Mouse (Mus musculus) subcutaneous adipose tissue, adult 2 months (tissue): ENCODE data around the gene C1qtnf12. TPM values are rescaled to one million over a fixed set of nuclear protein-coding genes. Genes with fewer than 3 reads are reported as not detected.

ENCODE experiments used
- polyA plus RNA-seq: library from polyadenylated mRNA; depleted of rRNA; stranded (reverse); fragments of >200 nt; gene quantifications from 2 replicates; pipeline ENCODE4 v1.2.3, GENCODE M21; 2012; ENCODE audit warnings: low replicate concordance; rRNA removed

C1qtnf12 gene
- polyA plus RNA-seq, result 71.3 and 112 TPM in 2 replicates

DNA sequence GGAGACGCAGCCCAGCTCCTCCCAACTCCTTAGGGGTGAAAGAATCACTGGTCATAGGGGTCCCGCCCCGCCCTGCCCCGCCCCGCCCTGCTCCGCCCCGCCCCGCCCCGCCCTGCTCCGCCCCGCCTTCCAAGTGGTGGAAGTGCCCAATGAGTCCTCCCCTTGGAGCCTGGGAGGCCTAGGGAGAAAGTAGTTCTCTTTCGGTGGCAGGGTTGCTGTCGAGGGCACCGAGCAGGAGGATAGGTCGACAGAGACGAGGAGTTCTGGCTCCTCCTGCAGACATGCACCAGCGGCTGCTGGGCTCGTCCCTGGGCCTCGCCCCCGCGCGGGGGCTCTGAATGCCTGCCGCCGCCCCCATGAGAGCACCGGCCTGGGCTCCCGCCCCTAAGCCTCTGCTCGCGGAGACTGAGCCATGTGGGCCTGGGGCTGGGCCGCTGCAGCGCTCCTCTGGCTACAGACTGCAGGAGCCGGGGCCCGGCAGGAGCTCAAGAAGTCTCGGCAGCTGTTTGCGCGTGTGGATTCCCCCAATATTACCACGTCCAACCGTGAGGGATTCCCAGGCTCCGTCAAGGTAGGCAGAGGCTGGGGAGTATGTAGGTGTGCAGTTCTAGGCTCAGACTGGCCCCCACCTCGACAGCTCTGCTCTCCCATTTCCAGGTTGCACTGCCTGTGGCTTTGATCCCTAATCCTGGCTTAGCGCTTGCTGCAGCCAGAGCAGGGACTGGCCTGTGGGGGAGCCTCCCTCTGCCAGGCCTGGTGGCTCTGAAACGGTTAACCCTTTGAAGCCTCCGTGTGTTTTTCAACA, at the start of gene C1qtnf12:
Gene C1qtnf12 (plus strand): TSS at position 152 of the 805 bp plus-strand sequence.

DNA sequence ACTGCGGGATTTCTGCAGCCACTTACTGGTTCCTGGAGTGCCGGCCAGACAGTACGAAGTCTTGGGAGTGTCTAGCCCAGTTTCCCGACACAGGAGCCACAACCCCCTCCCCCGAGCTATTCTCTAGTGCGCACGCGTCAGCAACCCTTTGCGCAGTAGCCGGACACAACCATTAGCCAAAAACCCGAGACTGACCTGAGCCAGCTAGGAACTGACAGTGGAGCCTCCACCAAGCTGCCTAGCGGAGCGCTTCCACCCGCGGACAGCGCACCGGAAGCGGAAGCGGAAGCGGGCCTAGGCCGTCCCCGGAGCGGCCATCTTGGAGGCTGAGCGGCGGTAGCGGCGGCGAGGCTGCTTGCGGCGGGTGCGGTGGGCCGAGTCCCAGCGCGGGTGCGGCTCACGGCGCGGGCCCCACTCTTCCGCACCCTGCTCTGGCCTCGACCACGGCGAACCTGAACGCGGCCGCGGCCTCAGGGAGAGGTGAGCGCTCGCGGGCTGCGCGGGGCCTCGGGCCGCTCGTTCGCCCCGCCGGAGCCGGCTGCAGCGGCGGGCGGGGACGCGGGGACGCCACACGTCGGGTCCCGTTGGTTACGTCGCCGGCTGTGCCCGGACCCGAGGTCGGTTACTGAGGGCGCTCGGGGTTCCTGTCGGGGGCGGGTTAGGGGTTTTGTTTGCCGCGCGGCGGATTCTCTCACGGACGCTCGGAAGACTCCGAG, 18.4 kb upstream of the C1qtnf12 start, which contains the start of gene Ube2j2:
Gene Ube2j2 (plus strand): TSS at position 298 of the 716 bp plus-strand sequence.

DNA sequence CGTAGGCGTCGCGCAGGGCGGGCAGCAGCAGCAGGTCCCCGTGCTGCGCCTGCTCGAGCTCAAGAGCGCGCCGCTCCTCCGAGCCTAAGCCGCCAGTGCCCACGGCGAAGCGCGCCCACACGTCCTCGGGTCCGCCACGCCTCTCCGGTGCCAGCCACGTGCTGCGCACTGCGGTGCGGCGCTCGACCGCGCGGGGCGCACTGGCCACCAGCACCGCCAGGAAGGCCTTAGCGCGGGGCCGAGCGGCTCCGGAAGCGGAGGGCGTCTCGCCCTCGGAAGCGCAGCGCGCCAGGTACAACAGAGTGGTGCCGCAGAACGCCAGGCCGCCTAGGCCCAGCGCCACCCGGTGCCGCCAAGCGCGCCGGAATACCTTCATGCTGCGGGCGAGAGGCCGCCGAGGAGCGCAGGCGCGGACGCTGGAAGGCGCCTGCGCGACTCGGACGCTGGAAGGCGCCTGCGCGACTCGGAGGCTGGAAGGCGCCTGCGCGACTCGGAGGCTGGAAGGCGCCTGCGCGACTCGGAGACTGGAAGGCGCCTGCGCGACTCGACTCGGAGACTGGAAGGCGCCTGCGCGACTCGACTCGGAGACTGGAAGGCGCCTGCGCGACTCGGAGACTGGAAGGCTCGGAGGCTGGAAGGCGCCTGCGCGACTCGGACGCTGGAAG, 30.3 kb downstream of the C1qtnf12 start, which contains the start of the genes B3galt6 and Sdf4:
Gene B3galt6 (minus strand): TSS at position 409 of the 665 bp plus-strand sequence.
Gene Sdf4 (plus strand): TSS at position 632 of the 665 bp plus-strand sequence.

DNA sequence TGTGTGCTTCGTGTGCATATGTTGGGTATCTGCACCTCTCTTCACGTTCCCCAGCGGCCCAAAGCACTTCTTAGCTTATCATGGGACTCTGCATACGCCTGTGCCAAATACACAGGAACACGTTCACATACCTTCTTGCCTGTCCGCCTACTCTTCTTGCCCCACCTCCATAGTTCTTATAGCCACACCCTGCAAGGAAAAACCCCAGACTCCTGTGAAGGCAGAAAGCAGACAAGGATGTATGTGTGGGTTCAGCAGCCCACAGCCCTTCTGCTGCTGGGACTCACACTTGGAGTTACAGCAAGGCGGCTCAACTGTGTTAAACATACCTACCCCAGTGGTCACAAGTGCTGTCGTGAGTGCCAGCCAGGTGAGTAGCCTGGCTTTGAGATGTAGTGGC, 51.5 kb downstream of the C1qtnf12 start, which contains the start of gene Tnfrsf4:
Gene Tnfrsf4 (plus strand): TSS at position 207 of the 400 bp plus-strand sequence.

Other genes starting within 250 kb of the C1qtnf12 start
- 1.1 and 2.9 TPM in 2 replicates for gene Tmem240, start 227.5 kb upstream of the C1qtnf12 start, polyA plus RNA-seq
- gene Atad3a, start 201.2 kb upstream of the C1qtnf12 start, polyA plus RNA-seq, result 103 and 149 TPM in 2 replicates
- gene Vwa1, start 187.6 kb upstream of the C1qtnf12 start, polyA plus RNA-seq, result 21.0 and 37.2 TPM in 2 replicates
- 1.9 and 5.3 TPM in 2 replicates for gene Tmem88b, start 176.4 kb upstream of the C1qtnf12 start, polyA plus RNA-seq
- gene Ankrd65, start 171.9 kb upstream of the C1qtnf12 start, polyA plus RNA-seq, result 0.24 and 0.50 TPM in 2 replicates
- gene Mrpl20, start 159.4 kb upstream of the C1qtnf12 start, polyA plus RNA-seq, result 86.1 and 127 TPM in 2 replicates
- gene Ccnl2, start 149.8 kb upstream of the C1qtnf12 start, polyA plus RNA-seq, result 92.1 and 107 TPM in 2 replicates
- 126 and 179 TPM in 2 replicates for gene Aurkaip1, start 131.0 kb upstream of the C1qtnf12 start, polyA plus RNA-seq
- gene Mxra8, start 122.6 kb upstream of the C1qtnf12 start, polyA plus RNA-seq, result 377 and 387 TPM in 2 replicates
- gene Dvl1, start 114.9 kb upstream of the C1qtnf12 start, polyA plus RNA-seq, result 126 and 153 TPM in 2 replicates
- 0.69 and 0.95 TPM in 2 replicates for gene Tas1r3, start 99.0 kb upstream of the C1qtnf12 start, polyA plus RNA-seq
- 28.1 and 32.4 TPM in 2 replicates for gene Cptp, start 92.9 kb upstream of the C1qtnf12 start, polyA plus RNA-seq
- 30.7 and 42.4 TPM in 2 replicates for gene Ints11, start 92.8 kb upstream of the C1qtnf12 start, polyA plus RNA-seq
- 68.2 and 105 TPM in 2 replicates for gene Pusl1, start 70.5 kb upstream of the C1qtnf12 start, polyA plus RNA-seq
- 34.4 and 52.7 TPM in 2 replicates for gene Acap3, start 70.5 kb upstream of the C1qtnf12 start, polyA plus RNA-seq
- 38.8 and 56.4 TPM in 2 replicates for gene Ube2j2, start 18.5 kb upstream of the C1qtnf12 start, polyA plus RNA-seq
- gene B3galt6, start 30.3 kb downstream of the C1qtnf12 start, polyA plus RNA-seq, result 4.7 and 9.8 TPM in 2 replicates
- 75.5 and 103 TPM in 2 replicates for gene Sdf4, start 30.6 kb downstream of the C1qtnf12 start, polyA plus RNA-seq
- 3.2 and 4.5 TPM in 2 replicates for gene Tnfrsf4, start 51.5 kb downstream of the C1qtnf12 start, polyA plus RNA-seq
- gene Tnfrsf18, start 63.8 kb downstream of the C1qtnf12 start, polyA plus RNA-seq, result 1.6 and 3.9 TPM in 2 replicates
- gene Ttll10, start 97.1 kb downstream of the C1qtnf12 start, polyA plus RNA-seq, result 2.1 TPM in 1 of 2 replicates, not detected in the other
- gene 9430015G10Rik, start 147.7 kb downstream of the C1qtnf12 start, polyA plus RNA-seq, result 12.2 and 43.4 TPM in 2 replicates
- gene Rnf223, start 168.2 kb downstream of the C1qtnf12 start, polyA plus RNA-seq, result 0.20 and 0.82 TPM in 2 replicates
- 54.1 and 128 TPM in 2 replicates for gene Agrn, start 235.2 kb downstream of the C1qtnf12 start, polyA plus RNA-seq
- 17.6 and 37.0 TPM in 2 replicates for gene Isg15, start 238.5 kb downstream of the C1qtnf12 start, polyA plus RNA-seq
- gene AW011738, start 241.0 kb downstream of the C1qtnf12 start, polyA plus RNA-seq, result 2.6 and 3.8 TPM in 2 replicates